Mouse (Mus musculus) MEL (cell line): ENCODE results near the gene Iqschfp.

Experiments used
- CHD2 ChIP-seq: IDR thresholded peaks from 2 replicates; pipeline ENCODE4 v1.6.1; 2011; ENCODE audit warnings: low read length, improper control_type of control experiment
- CTCF ChIP-seq, 3 experiments: IDR thresholded peaks in 2 of 3; conservative IDR thresholded peaks in 1 of 3; 2 replicates each; pipeline ENCODE4 v1.5.1; 2011 to 2012; ENCODE audit warnings: low read length in 3 of 3, low read depth in 2 of 3, mild to moderate bottlenecking in 2 of 3, improper control_type of control experiment in 1 of 3, inconsistent platforms in 1 of 3, mixed read lengths in 1 of 3, moderate library complexity in 1 of 3; ENCODE audit not compliant: control insufficient read depth in 1 of 3, insufficient read depth in 1 of 3, poor library complexity in 1 of 3, severe bottlenecking in 1 of 3
- EP300 ChIP-seq, 2 experiments: IDR thresholded peaks; 2 replicates each; pipeline ENCODE4 v1.6.1; 2011; ENCODE audit warnings: improper control_type of control experiment in 2 of 2, low read length in 2 of 2, low read depth in 1 of 2, mild to moderate bottlenecking in 1 of 2
- GATA1 ChIP-seq: IDR thresholded peaks from 2 replicates; pipeline ENCODE4 v1.6.1; 2011; ENCODE audit warnings: low read depth, low read length, improper control_type of control experiment
- MAZ ChIP-seq: IDR thresholded peaks from 2 replicates; pipeline ENCODE4 v1.6.1; 2012; ENCODE audit warnings: low read depth, mild to moderate bottlenecking, inconsistent platforms, low read length, improper control_type of control experiment
- NELFE ChIP-seq: IDR thresholded peaks from 2 replicates; pipeline ENCODE4 v1.6.1; 2011; ENCODE audit warnings: low read depth, low read length, improper control_type of control experiment
- POLR2A ChIP-seq, 2 experiments: IDR thresholded peaks; 2 replicates each; pipeline ENCODE4 v1.6.1; 2011 to 2012; ENCODE audit warnings: low read length in 2 of 2, mild to moderate bottlenecking in 2 of 2, control low read depth in 1 of 2, improper control_type of control experiment in 1 of 2, low read depth in 1 of 2, moderate library complexity in 1 of 2; ENCODE audit not compliant: control insufficient read depth in 1 of 2, insufficient read depth in 1 of 2, poor library complexity in 1 of 2
- POLR2AphosphoS2 ChIP-seq: IDR thresholded peaks from 2 replicates; pipeline ENCODE4 v1.6.1; 2011; ENCODE audit warnings: low read length, improper control_type of control experiment
- USF1 ChIP-seq: IDR thresholded peaks from 2 replicates; pipeline ENCODE4 v1.6.1; 2014; ENCODE audit warnings: low read depth, mild to moderate bottlenecking, inconsistent platforms, low read length, improper control_type of control experiment, moderate library complexity

GRCm38 (mm10) chr3:68201214-68201613, 309.2 kb downstream of the Iqschfp start:
- TF ChIP-seq USF1 (no peak), GATA1 (no peak), POLR2A (IDR thresholded peaks at IDR 0.05; ENCODE audit: control insufficient read depth in 1 of 2, insufficient read depth in 1 of 2, low read depth in 1 of 2, low read length in 2 of 2, poor library complexity in 1 of 2) (no peak), CTCF (IDR thresholded peaks at IDR 0.05 in 2 of 3, conservative IDR thresholded peaks at IDR 0.05 in 1 of 3; ENCODE audit: control insufficient read depth in 1 of 3, insufficient read depth in 1 of 3, low read depth in 2 of 3, low read length in 3 of 3, poor library complexity in 1 of 3, severe bottlenecking in 1 of 3) (no peak), CHD2 (no peak), NELFE (no peak), EP300 (IDR thresholded peaks at IDR 0.05; ENCODE audit: low read depth in 1 of 2, low read length in 2 of 2) (no peak), POLR2AphosphoS2 (no peak), MAZ (no peak)
